Mouse (Mus musculus): ENCODE data around the gene Gatb. TPM values are rescaled to one million over a fixed set of nuclear protein-coding genes. Genes with fewer than 3 reads are reported as not detected.

The Gatb gene
- not detected in 2 replicates for polyA plus RNA-seq (2012; ENCODE audit: insufficient read depth, insufficient read length, low replicate concordance, missing spikeins)

GRCm38 (mm10) chr3:85573864-85574830, at the start of gene Gatb:
Gatb (plus strand) TSS chr3:85574119.
- H3K4me1 ChIP-seq (ENCODE audit: control insufficient read depth, insufficient read depth, low read length): no peaks in the 10 kb centered on the region; the same call in 1 of the 2 replicates
- 1% methylated on average over 41 of the region's 41 CpGs for WGBS

GRCm38 (mm10) chr3:85530601-85531161, 43.2 kb upstream of the Gatb start:
- 85% methylated on average over 8 of the region's 8 CpGs for whole genome bisulfite sequencing
- H3K27ac ChIP-seq (ENCODE audit: insufficient read depth, low read depth, low read length): no peak overlapping the region
- TF ChIP-seq POLR2A (IDR thresholded peaks at IDR 0.05; ENCODE audit: insufficient read depth, low read depth, low read length): no peak
- TF ChIP-seq CTCF (IDR thresholded peaks at IDR 0.05; ENCODE audit: insufficient read depth, low read depth, low read length): no peak

More at GRCm38 (mm10) chr3:85573864-85574830, at the start of gene Gatb:
- H3K27ac ChIP-seq (ENCODE audit: insufficient read depth, low read depth, low read length): peak within 1 kb of the TSS; percentile 76
- peak within 1 kb of the TSS; percentile 65 for H3K4me3 ChIP-seq (ENCODE audit: insufficient read depth, low read depth, low read length)
- peak; percentile 77 for TF ChIP-seq POLR2A (IDR thresholded peaks at IDR 0.05; ENCODE audit: insufficient read depth, low read depth, low read length)
- peak; percentile 64 for TF ChIP-seq CTCF (IDR thresholded peaks at IDR 0.05; ENCODE audit: insufficient read depth, low read depth, low read length)

GRCm38 (mm10) chr3:85532376-85532775, 41.5 kb upstream of the Gatb start:
- Histone ChIP-seq H3K4me1 (ENCODE audit: control insufficient read depth, insufficient read depth, low read length) (no peaks in the 10 kb centered on the region), H3K27ac (ENCODE audit: insufficient read depth, low read depth, low read length) (no peak overlapping the region), H3K4me3 (ENCODE audit: insufficient read depth, low read depth, low read length) (no peak overlapping the region)
- TF ChIP-seq POLR2A (IDR thresholded peaks at IDR 0.05; ENCODE audit: insufficient read depth, low read depth, low read length) (no peak), CTCF (IDR thresholded peaks at IDR 0.05; ENCODE audit: insufficient read depth, low read depth, low read length) (no peak)
- WGBS: 59% methylated on average over 3 of the region's 3 CpGs

More at GRCm38 (mm10) chr3:85530601-85531161, 43.2 kb upstream of the Gatb start:
- Histone ChIP-seq H3K4me3 (ENCODE audit: insufficient read depth, low read depth, low read length) (no peak overlapping the region), H3K4me1 (ENCODE audit: control insufficient read depth, insufficient read depth, low read length) (no peaks in the 10 kb centered on the region)

GRCm38 (mm10) chr3:85535042-85535441, 38.9 kb upstream of the Gatb start:
- Histone ChIP-seq H3K4me3 (ENCODE audit: insufficient read depth, low read depth, low read length) (no peak overlapping the region), H3K27ac (ENCODE audit: insufficient read depth, low read depth, low read length) (no peak overlapping the region), H3K4me1 (ENCODE audit: control insufficient read depth, insufficient read depth, low read length) (no peaks in the 10 kb centered on the region)
- no peak for TF ChIP-seq CTCF (IDR thresholded peaks at IDR 0.05; ENCODE audit: insufficient read depth, low read depth, low read length)
- no peak for TF ChIP-seq POLR2A (IDR thresholded peaks at IDR 0.05; ENCODE audit: insufficient read depth, low read depth, low read length)
- WGBS: 89% methylated on average over 3 of the region's 3 CpGs

GRCm38 (mm10) chr3:85535621-85536520, 38.0 kb upstream of the Gatb start:
- Histone ChIP-seq H3K4me3 (ENCODE audit: insufficient read depth, low read depth, low read length) (no peak overlapping the region), H3K4me1 (ENCODE audit: control insufficient read depth, insufficient read depth, low read length) (no peaks in the 10 kb centered on the region), H3K27ac (ENCODE audit: insufficient read depth, low read depth, low read length) (no peak overlapping the region)
- TF ChIP-seq CTCF (IDR thresholded peaks at IDR 0.05; ENCODE audit: insufficient read depth, low read depth, low read length) (no peak), POLR2A (IDR thresholded peaks at IDR 0.05; ENCODE audit: insufficient read depth, low read depth, low read length) (no peak)
- whole genome bisulfite sequencing: 85% methylated on average over 11 of the region's 11 CpGs

GRCm38 (mm10) chr3:85542765-85543164, 31.2 kb upstream of the Gatb start:
- TF ChIP-seq CTCF (IDR thresholded peaks at IDR 0.05; ENCODE audit: insufficient read depth, low read depth, low read length): no peak
- TF ChIP-seq POLR2A (IDR thresholded peaks at IDR 0.05; ENCODE audit: insufficient read depth, low read depth, low read length): no peak
- no peak overlapping the region for H3K4me3 ChIP-seq (ENCODE audit: insufficient read depth, low read depth, low read length)
- no peak overlapping the region for H3K27ac ChIP-seq (ENCODE audit: insufficient read depth, low read depth, low read length)
- WGBS: 69% methylated on average over 3 of the region's 3 CpGs
- no peaks in the 10 kb centered on the region for H3K4me1 ChIP-seq (ENCODE audit: control insufficient read depth, insufficient read depth, low read length)

- Histone ChIP-seq H3K27ac (ENCODE audit: insufficient read depth, low read depth, low read length) (no peak overlapping the region), H3K4me3 (ENCODE audit: insufficient read depth, low read depth, low read length) (no peak overlapping the region), H3K4me1 (ENCODE audit: control insufficient read depth, insufficient read depth, low read length) (no peaks in the 10 kb centered on the region)
- WGBS: 56% methylated on average over 2 of the region's 2 CpGs
- TF ChIP-seq POLR2A (IDR thresholded peaks at IDR 0.05; ENCODE audit: insufficient read depth, low read depth, low read length): no peak
- TF ChIP-seq CTCF (IDR thresholded peaks at IDR 0.05; ENCODE audit: insufficient read depth, low read depth, low read length): no peak
These were observed 30.3 kb upstream of the Gatb start for GRCm38 (mm10) chr3:85543652-85544051.

GRCm38 (mm10) chr3:85550312-85550711, 23.6 kb upstream of the Gatb start:
- peaks cover 8% of the 10 kb centered on the region for H3K4me1 ChIP-seq (ENCODE audit: control insufficient read depth, insufficient read depth, low read length)
- 83% methylated on average over 4 of the region's 4 CpGs for WGBS
- H3K4me3 ChIP-seq (ENCODE audit: insufficient read depth, low read depth, low read length): no peak overlapping the region
- TF ChIP-seq POLR2A (IDR thresholded peaks at IDR 0.05; ENCODE audit: insufficient read depth, low read depth, low read length) (no peak), CTCF (IDR thresholded peaks at IDR 0.05; ENCODE audit: insufficient read depth, low read depth, low read length) (no peak)
- H3K27ac ChIP-seq (ENCODE audit: insufficient read depth, low read depth, low read length): no peak overlapping the region
